Mouse (Mus musculus) inflammation-experienced regulatory T-cells, adult 16 weeks (primary cell): ENCODE measurements around the gene Aadat. TPM values are rescaled to one million over a fixed set of nuclear protein-coding genes. Genes with fewer than 3 reads are reported as not detected.

Source experiments
- polyA plus RNA-seq: library from polyadenylated mRNA; unstranded; fragments of 100-300 nt; shearing (Covaris generic); gene quantifications from one replicate; pipeline ENCODE4 v1.2.1, GENCODE M21; 2017

Gene Aadat
- polyA plus RNA-seq, result not detected

DNA sequence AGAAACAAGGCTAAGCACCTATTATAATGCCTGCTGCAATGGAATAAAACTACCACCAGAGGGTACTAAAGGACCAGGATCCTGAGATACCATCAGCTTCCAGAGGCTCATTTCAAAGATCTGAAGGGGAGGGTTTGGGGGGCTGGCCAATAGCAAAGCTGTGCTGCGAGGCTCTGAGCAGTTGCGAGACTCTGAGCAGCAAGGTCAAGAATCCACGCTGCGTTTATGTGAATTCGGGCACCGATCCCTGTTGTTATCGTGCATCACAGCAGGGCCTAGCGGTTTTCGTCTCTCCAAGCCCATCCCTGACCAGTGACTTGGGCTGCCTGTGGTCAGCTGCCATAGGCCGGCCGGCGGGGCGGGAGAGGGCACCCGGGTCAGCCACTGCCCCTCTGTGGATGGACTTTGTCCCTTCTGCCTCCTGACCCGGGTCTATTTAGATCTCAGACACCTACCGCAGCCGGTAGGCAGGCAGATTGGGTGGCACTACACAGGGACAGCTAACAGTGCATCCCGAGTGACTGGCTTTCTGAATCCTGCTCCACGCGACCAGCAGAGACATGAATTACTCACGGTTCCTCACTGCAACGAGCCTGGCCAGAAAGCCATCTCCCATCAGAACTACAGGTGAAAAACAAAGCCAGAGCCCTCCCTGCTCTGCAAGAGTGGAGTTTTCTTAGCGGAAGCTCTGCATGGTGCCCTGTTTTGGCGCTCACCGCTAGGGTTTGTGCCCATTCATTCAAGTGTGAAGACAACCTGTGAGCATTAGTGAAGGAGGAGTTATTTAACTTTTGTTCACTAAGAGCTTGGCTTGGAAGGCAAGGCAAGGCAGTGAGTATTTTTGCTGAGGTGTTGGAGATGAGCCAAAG is at the start of gene Aadat:
TSS of gene Aadat (plus strand) at position 280 of the 869 bp plus-strand sequence.

DNA sequence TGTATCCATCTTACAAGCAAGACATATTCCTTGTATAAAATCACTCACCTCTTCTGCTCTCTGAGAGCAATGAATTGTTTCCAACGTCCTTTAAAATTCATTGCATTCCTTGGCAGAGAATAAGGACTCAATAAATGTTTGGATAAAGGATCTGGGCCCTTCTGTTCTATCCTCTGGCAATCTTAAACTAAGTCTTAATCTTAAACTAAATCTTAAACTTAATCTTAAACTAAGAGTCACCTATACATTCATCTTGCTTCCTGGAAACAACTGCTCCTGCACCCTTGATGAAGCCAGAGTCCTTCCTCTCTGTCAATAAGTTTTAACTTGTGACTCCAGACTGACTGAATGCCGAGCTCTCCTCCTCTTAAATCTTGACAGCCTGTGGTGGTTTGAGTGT is 2.6 kb upstream of the Aadat start, which contains the start of gene Gm10283:
TSS of gene Gm10283 (minus strand) at position 101 of the 400 bp plus-strand sequence.

Other genes starting within 250 kb of the Aadat start
- gene Gm10283, start 2.7 kb upstream of the Aadat start, polyA plus RNA-seq, result not detected
- gene Mfap3l, start 126.9 kb downstream of the Aadat start, polyA plus RNA-seq, result 0.06 TPM